Mouse (Mus musculus) heart, embryonic 15.5 days (tissue): ENCODE measurements around the gene Trpc7. TPM values are rescaled to one million over a fixed set of nuclear protein-coding genes. Genes with fewer than 3 reads are reported as not detected.

Source experiments
- ATAC-seq: fragments of 200-750 bp; cut with Nextera tagmentation; replicated peaks from 2 replicates; pipeline ENCODE4 v1.8.0; 2017; ENCODE audit warnings: low read depth, moderate TSS enrichment; ENCODE audit not compliant: insufficient number of reproducible peaks, insufficient read depth, low FRiP score
- H3K27ac ChIP-seq: fragments of 300-500 bp; sonication (generic); 2 replicates; pipeline ENCODE4 v1.5.1; 2015; ENCODE audit warnings: mild to moderate bottlenecking, inconsistent platforms
- H3K27me3 ChIP-seq: fragments of 300-500 bp; sonication (generic); 2 replicates; pipeline ENCODE4 v1.6.1; 2015; ENCODE audit warnings: inconsistent platforms
- H3K36me3 ChIP-seq: fragments of 300-500 bp; sonication (generic); 2 replicates; pipeline ENCODE4 v1.6.1; 2015; ENCODE audit warnings: mild to moderate bottlenecking, inconsistent platforms
- H3K4me1 ChIP-seq: fragments of 300-500 bp; sonication (generic); replicated peaks from 2 replicates; pipeline ENCODE4 v1.6.1; 2015; ENCODE audit warnings: inconsistent platforms
- H3K4me2 ChIP-seq: fragments of 300-500 bp; sonication (generic); 2 replicates; pipeline ENCODE4 v1.6.1; 2015; ENCODE audit warnings: inconsistent platforms, mild to moderate bottlenecking, moderate library complexity
- H3K4me3 ChIP-seq: fragments of 300-500 bp; sonication (generic); 2 replicates; pipeline ENCODE4 v1.5.1; 2015; ENCODE audit warnings: mild to moderate bottlenecking, inconsistent platforms
- H3K9ac ChIP-seq: fragments of 300-500 bp; sonication (generic); 2 replicates; pipeline ENCODE4 v1.6.1; 2015; ENCODE audit warnings: mild to moderate bottlenecking, inconsistent platforms
- H3K9me3 ChIP-seq: fragments of 300-500 bp; sonication (generic); replicated peaks from 2 replicates; pipeline ENCODE4 v1.6.1; 2016; ENCODE audit warnings: inconsistent platforms
- WGBS: fragments of 180-500 bp; shearing (Covaris S2); methylation state at CpG from one replicate; pipeline ENCODE4 v1.1.7; 2015; ENCODE audit warnings: mixed read lengths; 5-methylcytosine and 5-hydroxymethylcytosine counted together
- polyA plus RNA-seq: library from polyadenylated mRNA; unstranded; fragments of >200 nt; fragmentation: Nextera tagmentation; extraction: Ambion mirVana; gene quantifications from 2 replicates; pipeline ENCODE4 v1.2.1, GENCODE M21; 2015

Gene Trpc7
- polyA plus RNA-seq, 1 experiment from 2014 or later: 0.04 TPM

- no peak overlapping the region for H3K27ac ChIP-seq
Observed at GRCm38 (mm10) chr13:56746739-56747532, 148.9 kb downstream of the Trpc7 start.

DNA sequence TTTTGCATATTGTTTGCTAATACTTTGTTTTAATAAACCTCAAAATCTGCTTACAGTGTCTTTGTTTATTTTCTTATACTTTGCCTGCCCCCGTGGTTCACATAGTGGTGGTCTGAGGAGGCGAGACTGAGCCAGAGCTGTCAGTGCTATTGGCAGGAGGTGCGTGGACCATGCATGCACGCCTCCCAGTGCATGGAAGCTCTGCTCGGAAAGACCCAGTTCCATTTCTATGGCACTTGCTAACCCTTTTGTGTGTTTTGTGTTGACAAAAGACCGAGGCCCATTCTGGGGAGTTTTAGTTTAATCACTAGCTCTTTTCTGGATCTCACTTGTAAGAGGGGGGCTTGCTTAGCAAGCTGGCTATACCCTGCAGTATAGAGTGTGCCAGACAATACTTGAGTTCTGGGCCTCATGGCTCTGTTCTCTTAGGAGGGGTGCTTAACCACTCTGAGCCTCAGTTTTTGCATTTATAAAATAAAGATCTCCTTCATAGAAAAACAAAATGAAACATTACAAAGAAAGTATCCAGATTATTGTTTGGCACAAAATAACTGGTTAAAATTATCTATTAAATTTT is 153.4 kb downstream of the Trpc7 start:
- no peak for ATAC-seq
- Histone ChIP-seq H3K36me3 (peaks cover 26% of the 10 kb centered on the region), H3K9ac (no peak overlapping the region), H3K4me2 (no peak overlapping the region), H3K27me3 (no peaks in the 10 kb centered on the region), H3K4me1 (peaks cover 2% of the 10 kb centered on the region; the same call in 1 of the 2 replicates), H3K4me3 (no peak overlapping the region), H3K27ac (no peak overlapping the region), H3K9me3 (no peaks in the 10 kb centered on the region)
- 82% methylated on average over 6 of the region's 6 CpGs for WGBS

More at GRCm38 (mm10) chr13:56746739-56747532, 148.9 kb downstream of the Trpc7 start:
- no peak for ATAC-seq
- H3K4me2 ChIP-seq: no peak overlapping the region
- no peak overlapping the region for H3K9ac ChIP-seq
- peaks cover 7% of the 10 kb centered on the region; the same call in 1 of the 2 replicates for H3K4me1 ChIP-seq
- H3K27me3 ChIP-seq: peaks cover 25% of the 10 kb centered on the region
- WGBS: 61% methylated on average over 10 of the region's 10 CpGs
- no peak overlapping the region for H3K4me3 ChIP-seq
- no peaks in the 10 kb centered on the region for H3K9me3 ChIP-seq
- 0 out of 2 replicates have a peak, but pooled peaks cover under 1% of the 10 kb centered on the region for H3K36me3 ChIP-seq

GRCm38 (mm10) chr13:56741691-56742090 is 154.1 kb downstream of the Trpc7 start:
- H3K27ac ChIP-seq: no peak overlapping the region
- no peaks in the 10 kb centered on the region for H3K27me3 ChIP-seq
- no peaks in the 10 kb centered on the region for H3K9me3 ChIP-seq
- 82% methylated on average over 7 of the region's 7 CpGs for WGBS
- no peak for ATAC-seq
- H3K4me2 ChIP-seq: no peak overlapping the region
- H3K36me3 ChIP-seq: peaks cover 32% of the 10 kb centered on the region
- H3K9ac ChIP-seq: no peak overlapping the region
- H3K4me1 ChIP-seq: no peaks in the 10 kb centered on the region
- H3K4me3 ChIP-seq: no peak overlapping the region

DNA sequence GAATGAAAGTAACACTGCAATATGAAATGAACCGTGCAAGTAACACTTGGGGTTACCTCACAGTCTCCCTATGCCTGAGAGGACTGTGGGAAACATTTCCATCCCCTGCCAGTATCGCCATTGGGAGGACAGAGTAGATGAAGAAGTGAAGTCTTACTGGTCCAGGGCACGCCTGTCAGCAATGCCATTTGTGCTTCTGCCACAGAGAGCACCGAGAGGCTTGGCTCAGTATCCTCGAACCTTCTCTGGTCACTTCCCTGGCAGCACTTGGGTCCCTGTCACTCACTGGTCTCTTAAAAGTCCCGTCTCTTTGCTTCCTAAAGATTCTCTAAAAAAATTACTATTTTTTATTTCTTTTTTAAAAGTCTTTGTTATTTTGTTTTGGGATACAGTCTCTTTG is 155.3 kb downstream of the Trpc7 start:
- no peaks in the 10 kb centered on the region for H3K4me1 ChIP-seq
- peaks cover 38% of the 10 kb centered on the region for H3K36me3 ChIP-seq
- no peak overlapping the region for H3K4me2 ChIP-seq
- no peaks in the 10 kb centered on the region for H3K27me3 ChIP-seq
- ATAC-seq: no peak
- H3K9me3 ChIP-seq: no peaks in the 10 kb centered on the region
- H3K27ac ChIP-seq: no peak overlapping the region
- no peak overlapping the region for H3K4me3 ChIP-seq
- no peak overlapping the region for H3K9ac ChIP-seq
- 85% methylated on average over 6 of the region's 6 CpGs for WGBS

DNA sequence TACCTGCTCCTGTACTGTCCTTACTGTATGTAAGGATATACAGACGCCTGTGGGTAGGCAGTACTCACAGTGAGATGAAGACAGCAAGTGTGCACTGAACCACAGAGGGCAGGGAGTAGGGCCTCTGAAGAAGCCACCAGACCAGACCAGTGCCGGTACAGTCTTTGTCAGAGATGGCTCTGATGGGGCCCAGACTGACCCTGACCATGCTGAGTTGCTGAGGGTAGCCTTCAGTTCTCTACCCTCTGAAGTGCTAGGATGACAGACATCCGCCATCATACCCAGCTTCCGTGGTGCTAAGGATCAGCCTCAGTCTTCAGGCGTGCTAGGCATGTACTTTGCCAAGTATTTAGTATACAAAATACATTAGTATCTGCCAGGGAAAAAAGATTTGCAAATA is 156.2 kb downstream of the Trpc7 start:
- Histone ChIP-seq H3K9me3 (no peaks in the 10 kb centered on the region), H3K4me2 (no peak overlapping the region), H3K36me3 (peaks cover 43% of the 10 kb centered on the region), H3K9ac (no peak overlapping the region), H3K4me3 (no peak overlapping the region), H3K4me1 (peaks cover 3% of the 10 kb centered on the region; the same call in 1 of the 2 replicates), H3K27ac (no peak overlapping the region), H3K27me3 (no peaks in the 10 kb centered on the region)
- ATAC-seq: no peak
- 93% methylated on average over 5 of the region's 5 CpGs for WGBS

DNA sequence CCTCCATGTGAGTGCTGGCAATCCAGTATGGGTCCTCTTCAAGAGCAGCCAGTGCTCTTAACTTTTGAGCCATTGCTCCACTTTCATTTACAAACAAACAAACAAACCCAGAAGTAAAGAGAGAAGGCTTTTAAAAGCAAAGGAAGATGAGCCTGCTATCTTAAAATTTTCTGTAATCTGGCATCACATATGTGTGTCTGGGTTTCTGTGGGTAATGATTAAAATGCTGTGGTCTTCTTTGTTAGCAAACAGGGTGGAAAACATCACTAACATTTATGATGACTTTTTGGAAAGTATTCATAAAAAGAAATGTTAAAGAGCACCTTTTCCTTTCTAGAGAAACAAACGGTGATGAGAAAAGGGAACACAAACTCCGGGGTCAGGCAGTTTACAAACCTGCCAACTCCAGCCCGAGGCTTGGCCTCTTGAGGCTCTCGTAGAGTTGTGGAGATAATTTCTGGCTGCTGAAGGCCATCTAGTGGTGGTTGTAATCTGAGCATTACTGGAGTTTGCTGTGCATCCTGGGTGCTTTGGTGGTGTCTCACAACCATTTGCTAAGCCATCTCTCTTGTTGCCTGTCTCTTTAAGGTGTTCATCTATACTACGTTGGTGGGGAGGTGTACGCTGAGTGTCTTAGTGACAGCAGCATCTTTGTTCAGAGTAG is 160.4 kb downstream of the Trpc7 start:
- no peak overlapping the region for H3K9ac ChIP-seq
- no peaks in the 10 kb centered on the region for H3K9me3 ChIP-seq
- peaks cover 11% of the 10 kb centered on the region for H3K4me1 ChIP-seq
- H3K27ac ChIP-seq: no peak overlapping the region
- no peak overlapping the region for H3K4me2 ChIP-seq
- 36% methylated on average over 6 of the region's 6 CpGs for WGBS
- H3K27me3 ChIP-seq: no peaks in the 10 kb centered on the region
- peaks cover 66% of the 10 kb centered on the region for H3K36me3 ChIP-seq
- no peak overlapping the region for H3K4me3 ChIP-seq
- no peak for ATAC-seq

DNA sequence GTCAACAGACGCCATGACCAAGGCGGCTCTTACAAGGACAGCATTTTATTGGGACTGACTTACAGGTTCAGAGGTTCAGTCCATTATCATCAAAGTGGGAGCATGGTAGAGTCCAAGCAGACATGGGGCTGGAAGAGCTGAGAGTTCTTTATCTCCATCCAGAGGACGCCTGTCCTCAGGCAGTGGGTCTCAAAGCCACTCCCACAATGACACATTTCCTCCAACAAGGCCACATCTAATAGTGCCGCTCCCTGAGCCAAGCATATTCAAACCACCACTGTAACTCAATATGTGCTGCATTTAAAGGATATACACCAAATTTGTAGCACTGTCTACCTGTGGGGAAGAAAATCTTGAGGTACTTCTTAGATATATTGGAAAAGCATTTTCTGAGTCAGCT is 161.2 kb downstream of the Trpc7 start:
- H3K9me3 ChIP-seq: no peaks in the 10 kb centered on the region
- H3K4me1 ChIP-seq: peaks cover 11% of the 10 kb centered on the region
- no peaks in the 10 kb centered on the region for H3K27me3 ChIP-seq
- H3K4me3 ChIP-seq: no peak overlapping the region
- peaks cover 68% of the 10 kb centered on the region for H3K36me3 ChIP-seq
- ATAC-seq: no peak
- H3K27ac ChIP-seq: no peak overlapping the region
- no peak overlapping the region for H3K9ac ChIP-seq
- no peak overlapping the region for H3K4me2 ChIP-seq
- WGBS: 66% methylated on average over 4 of the region's 4 CpGs

- H3K4me1 ChIP-seq: peaks cover 8% of the 10 kb centered on the region
- H3K27ac ChIP-seq: no peak overlapping the region
- H3K27me3 ChIP-seq: no peaks in the 10 kb centered on the region
- 91% methylated on average over 7 of the region's 7 CpGs for WGBS
- H3K4me3 ChIP-seq: no peak overlapping the region
- H3K4me2 ChIP-seq: no peak overlapping the region
- no peaks in the 10 kb centered on the region for H3K9me3 ChIP-seq
- no peak overlapping the region for H3K9ac ChIP-seq
- peaks cover 70% of the 10 kb centered on the region for H3K36me3 ChIP-seq
- ATAC-seq: no peak
Observed at GRCm38 (mm10) chr13:56729046-56729445, 166.7 kb downstream of the Trpc7 start.

GRCm38 (mm10) chr13:56726551-56726950 is 169.2 kb downstream of the Trpc7 start:
- 87% methylated on average over 4 of the region's 4 CpGs for WGBS
- Histone ChIP-seq H3K4me2 (no peak overlapping the region), H3K27ac (no peak overlapping the region), H3K9me3 (no peaks in the 10 kb centered on the region), H3K36me3 (peaks cover 61% of the 10 kb centered on the region), H3K9ac (no peak overlapping the region), H3K4me1 (peaks cover under 1% of the 10 kb centered on the region), H3K27me3 (no peaks in the 10 kb centered on the region), H3K4me3 (no peak overlapping the region)
- ATAC-seq: no peak
